Mouse (Mus musculus): ENCODE data around the gene Ttc16. TPM values are rescaled to one million over a fixed set of nuclear protein-coding genes. Genes with fewer than 3 reads are reported as not detected.

Gene Ttc16
- polyA plus RNA-seq, 1 experiment = 0.21 TPM

DNA sequence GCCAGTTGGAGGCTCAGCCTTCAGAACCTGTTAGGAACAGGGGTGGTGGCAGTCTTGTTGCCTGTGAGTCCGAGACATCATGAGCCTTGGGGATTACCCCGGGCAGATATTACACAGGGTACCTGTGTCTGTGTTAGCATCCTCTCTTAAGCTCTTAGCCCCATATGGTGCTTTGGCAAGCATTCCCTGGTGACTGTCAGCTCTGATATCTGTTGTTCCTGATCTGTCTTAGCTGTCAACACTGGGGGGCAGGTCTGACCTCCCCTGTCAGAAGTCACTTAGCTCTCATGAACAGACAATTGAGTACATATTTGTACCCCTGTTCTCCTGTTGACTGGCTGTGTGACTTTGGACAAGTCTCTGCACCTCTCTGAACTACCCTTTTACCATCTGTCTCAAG, 16.4 kb downstream of the Ttc16 start:
- Histone ChIP-seq H3K27me3 (ENCODE audit: control insufficient read depth, insufficient read depth, low read length) (no peaks in the 10 kb centered on the region), H3K4me1 (ENCODE audit: control insufficient read depth, insufficient read depth, insufficient read length) (no peaks in the 10 kb centered on the region), H3K27ac (ENCODE audit: insufficient read depth, low read length) (no peak overlapping the region), H3K4me3 (ENCODE audit: extremely low read depth, insufficient read depth, insufficient read length) (no peak overlapping the region), H3K36me3 (ENCODE audit: control insufficient read depth, insufficient read depth, low read length) (peaks cover 24% of the 10 kb centered on the region)
- TF ChIP-seq POLR2A (IDR thresholded peaks at IDR 0.05; ENCODE audit: low read depth, low read length) = no peak
- no peak for TF ChIP-seq CTCF (IDR thresholded peaks at IDR 0.05; ENCODE audit: extremely low read depth, insufficient read depth, insufficient read length, insufficient replicate concordance)
- no peak for DNase-seq (ENCODE audit: low read depth in 1 of 2, low spot score in 2 of 2)
- WGBS = 99% methylated on average over 2 of the region's 2 CpGs

DNA sequence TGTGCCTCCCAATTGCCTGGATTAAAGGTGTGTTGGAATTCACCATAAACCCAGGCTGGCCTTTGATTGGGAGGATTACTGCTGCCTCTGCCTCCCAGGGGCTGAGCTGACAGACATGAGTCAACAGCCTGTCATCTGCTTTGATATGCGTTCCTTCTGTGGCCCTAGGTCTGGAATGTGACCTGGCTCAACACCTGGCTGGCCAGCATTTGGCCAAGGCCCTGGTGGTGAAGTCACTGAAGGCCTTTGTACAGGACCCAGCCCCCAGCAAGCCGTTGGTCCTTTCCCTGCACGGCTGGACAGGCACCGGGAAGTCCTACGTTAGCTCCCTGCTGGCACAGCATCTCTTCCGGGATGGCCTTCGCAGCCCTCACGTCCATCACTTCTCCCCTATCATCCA, 16.9 kb downstream of the Ttc16 start:
- Histone ChIP-seq H3K4me3 (ENCODE audit: extremely low read depth, insufficient read depth, insufficient read length) (no peak overlapping the region), H3K27me3 (ENCODE audit: control insufficient read depth, insufficient read depth, low read length) (no peaks in the 10 kb centered on the region), H3K27ac (ENCODE audit: insufficient read depth, low read length) (no peak overlapping the region), H3K36me3 (ENCODE audit: control insufficient read depth, insufficient read depth, low read length) (peaks cover 25% of the 10 kb centered on the region), H3K4me1 (ENCODE audit: control insufficient read depth, insufficient read depth, insufficient read length) (no peaks in the 10 kb centered on the region)
- 94% methylated on average over 8 of the region's 8 CpGs for WGBS
- no peak for DNase-seq (ENCODE audit: low read depth in 1 of 2, low spot score in 2 of 2)
- TF ChIP-seq POLR2A (IDR thresholded peaks at IDR 0.05; ENCODE audit: low read depth, low read length) = no peak
- TF ChIP-seq CTCF (IDR thresholded peaks at IDR 0.05; ENCODE audit: extremely low read depth, insufficient read depth, insufficient read length, insufficient replicate concordance) = no peak

DNA sequence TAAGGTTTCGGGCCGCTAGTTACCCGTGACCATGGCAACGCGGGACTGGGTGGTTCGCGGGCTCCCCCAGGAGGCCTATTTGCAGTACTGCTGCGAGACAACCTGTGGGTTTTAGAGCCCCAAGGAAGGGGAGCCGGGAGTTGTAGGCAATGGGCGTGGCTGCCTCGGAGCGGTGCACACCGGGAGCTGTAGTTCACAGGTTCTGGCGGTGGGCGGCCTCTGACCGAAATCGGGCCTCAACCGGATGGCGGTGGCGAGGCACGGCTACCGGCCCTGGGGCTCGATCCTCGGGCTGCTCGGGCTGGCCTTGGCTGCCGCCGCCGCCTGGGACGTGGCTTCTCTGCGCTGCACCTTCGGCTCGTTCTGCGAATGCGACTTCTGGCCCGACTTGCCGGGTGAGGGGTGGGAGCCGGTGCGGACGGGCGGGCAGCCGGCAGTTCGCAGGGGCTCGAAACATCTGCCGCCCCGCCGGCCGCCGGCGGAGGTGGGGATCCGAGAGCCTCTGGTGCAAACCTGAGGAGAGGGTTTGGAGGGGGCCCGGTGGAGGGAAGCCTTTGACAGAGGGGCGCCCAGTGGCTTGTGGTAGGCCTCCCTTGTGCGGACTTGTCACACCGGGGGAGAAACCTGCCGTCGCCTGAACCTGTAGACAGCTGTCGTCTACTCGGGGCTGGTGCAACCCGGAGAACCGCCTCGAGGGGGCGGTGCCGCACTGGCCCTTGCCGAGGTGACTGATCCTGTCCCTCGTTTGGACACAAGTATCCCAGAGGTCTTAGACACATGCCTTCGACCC, 18.2 kb downstream of the Ttc16 start, which contains the start of gene Tor2a:
Gene Tor2a, plus strand, starts transcription at position 179 of the 790 bp plus-strand sequence.
- Histone ChIP-seq H3K36me3 (ENCODE audit: control insufficient read depth, insufficient read depth, low read length) (peaks cover 31% of the 10 kb centered on the region), H3K27me3 (ENCODE audit: control insufficient read depth, insufficient read depth, low read length) (no peaks in the 10 kb centered on the region), H3K4me1 (ENCODE audit: control insufficient read depth, insufficient read depth, insufficient read length) (no peaks in the 10 kb centered on the region), H3K4me3 (ENCODE audit: extremely low read depth, insufficient read depth, insufficient read length) (peak within 1 kb of the TSS; percentile 89), H3K27ac (ENCODE audit: insufficient read depth, low read length) (peak within 1 kb of the TSS; percentile 86)
- peak; percentile 94 to 98 for DNase-seq (ENCODE audit: low read depth in 1 of 2, low spot score in 2 of 2)
- WGBS = under 1% methylated on average over 66 of the region's 66 CpGs
- TF ChIP-seq POLR2A (IDR thresholded peaks at IDR 0.05; ENCODE audit: low read depth, low read length) (no peak), CTCF (IDR thresholded peaks at IDR 0.05; ENCODE audit: extremely low read depth, insufficient read depth, insufficient read length, insufficient replicate concordance) (peak; percentile 98)

DNA sequence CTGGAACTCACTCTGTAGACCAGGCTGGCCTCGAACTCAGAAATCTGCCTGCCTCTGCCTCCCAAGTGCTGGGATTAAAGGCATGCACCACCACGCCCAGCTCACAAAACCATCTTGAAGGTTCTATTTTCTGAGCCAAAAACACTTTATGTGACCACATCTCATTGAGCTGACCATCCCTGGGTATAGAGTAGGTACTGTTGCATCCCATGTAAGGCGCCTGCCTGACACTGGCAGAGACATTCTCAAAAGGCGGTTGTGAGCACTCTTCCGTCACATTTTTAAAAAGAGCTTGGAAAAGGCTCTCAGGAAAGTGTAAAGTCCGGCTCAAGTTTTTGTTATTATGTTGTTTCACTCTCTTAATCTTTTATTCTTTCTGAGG, 18.8 kb downstream of the Ttc16 start:
- Histone ChIP-seq H3K36me3 (ENCODE audit: control insufficient read depth, insufficient read depth, low read length) (peaks cover 30% of the 10 kb centered on the region), H3K27ac (ENCODE audit: insufficient read depth, low read length) (no peak overlapping the region), H3K27me3 (ENCODE audit: control insufficient read depth, insufficient read depth, low read length) (no peaks in the 10 kb centered on the region), H3K4me3 (ENCODE audit: extremely low read depth, insufficient read depth, insufficient read length) (no peak overlapping the region), H3K4me1 (ENCODE audit: control insufficient read depth, insufficient read depth, insufficient read length) (no peaks in the 10 kb centered on the region)
- DNase-seq (ENCODE audit: low read depth in 1 of 2, low spot score in 2 of 2) = no peak
- WGBS = 43% methylated on average over 6 of the region's 6 CpGs
- TF ChIP-seq POLR2A (IDR thresholded peaks at IDR 0.05; ENCODE audit: low read depth, low read length) (no peak), CTCF (IDR thresholded peaks at IDR 0.05; ENCODE audit: extremely low read depth, insufficient read depth, insufficient read length, insufficient replicate concordance) (no peak)

DNA sequence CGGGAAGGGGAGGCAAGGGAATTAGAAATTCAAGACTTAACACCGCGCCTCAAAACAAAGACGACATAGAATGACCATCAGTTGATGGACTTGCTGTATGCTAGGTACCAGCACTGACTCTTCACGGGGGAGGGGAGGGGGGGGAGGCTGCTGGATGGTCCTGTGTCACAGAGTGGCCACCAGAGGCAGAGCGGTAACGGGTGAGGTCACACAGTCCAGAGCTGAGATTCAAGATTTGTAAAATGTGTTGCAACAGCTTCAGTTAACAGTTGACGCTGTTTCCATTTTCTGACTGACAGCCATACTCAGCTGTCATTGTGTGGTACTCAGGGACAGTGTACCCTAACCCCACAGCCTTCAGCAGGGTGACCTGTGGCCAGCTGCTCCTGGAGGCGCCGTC, 23.3 kb downstream of the Ttc16 start:
- no peak for TF ChIP-seq CTCF (IDR thresholded peaks at IDR 0.05; ENCODE audit: extremely low read depth, insufficient read depth, insufficient read length, insufficient replicate concordance)
- TF ChIP-seq POLR2A (IDR thresholded peaks at IDR 0.05; ENCODE audit: low read depth, low read length) = no peak
- no peaks in the 10 kb centered on the region for H3K4me1 ChIP-seq (ENCODE audit: control insufficient read depth, insufficient read depth, insufficient read length)
- WGBS = 92% methylated on average over 10 of the region's 10 CpGs
- no peak overlapping the region for H3K4me3 ChIP-seq (ENCODE audit: extremely low read depth, insufficient read depth, insufficient read length)
- DNase-seq (ENCODE audit: low read depth in 1 of 2, low spot score in 2 of 2) = no peak
- no peak overlapping the region for H3K27ac ChIP-seq (ENCODE audit: insufficient read depth, low read length)
- H3K36me3 ChIP-seq (ENCODE audit: control insufficient read depth, insufficient read depth, low read length) = peaks cover 57% of the 10 kb centered on the region
- H3K27me3 ChIP-seq (ENCODE audit: control insufficient read depth, insufficient read depth, low read length) = no peaks in the 10 kb centered on the region

DNA sequence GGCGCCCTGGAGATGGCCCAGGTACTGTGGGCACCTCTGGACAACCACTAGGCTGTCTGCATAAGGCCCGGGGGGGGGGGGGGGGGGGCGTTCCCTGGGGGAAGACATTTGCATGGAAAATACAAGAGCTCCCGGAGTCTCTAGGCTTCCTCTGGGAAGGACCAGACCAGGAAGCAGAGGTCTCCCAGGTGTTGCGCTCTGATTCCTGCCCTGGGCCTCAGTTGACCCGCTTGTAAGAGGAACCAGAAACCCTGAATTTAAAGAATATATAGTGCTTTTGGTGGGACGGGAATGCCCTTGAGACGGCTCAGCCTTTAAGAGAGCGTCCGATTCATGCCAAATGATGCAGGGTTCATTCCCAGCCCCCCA, 23.8 kb downstream of the Ttc16 start:
- Histone ChIP-seq H3K27me3 (ENCODE audit: control insufficient read depth, insufficient read depth, low read length) (no peaks in the 10 kb centered on the region), H3K27ac (ENCODE audit: insufficient read depth, low read length) (no peak overlapping the region), H3K4me3 (ENCODE audit: extremely low read depth, insufficient read depth, insufficient read length) (no peak overlapping the region), H3K36me3 (ENCODE audit: control insufficient read depth, insufficient read depth, low read length) (peaks cover 62% of the 10 kb centered on the region), H3K4me1 (ENCODE audit: control insufficient read depth, insufficient read depth, insufficient read length) (no peaks in the 10 kb centered on the region)
- no peak for DNase-seq (ENCODE audit: low read depth in 1 of 2, low spot score in 2 of 2)
- no peak for TF ChIP-seq POLR2A (IDR thresholded peaks at IDR 0.05; ENCODE audit: low read depth, low read length)
- no peak for TF ChIP-seq CTCF (IDR thresholded peaks at IDR 0.05; ENCODE audit: extremely low read depth, insufficient read depth, insufficient read length, insufficient replicate concordance)
- WGBS = 95% methylated on average over 8 of the region's 10 CpGs

All from spleen, adult 2 months (tissue).